Mouse (Mus musculus) MEL (cell line): ENCODE measurements at regions not wholly inside any gene's neighbourhood (a gene's known extent, or its start where the extent isn't known, plus 50 kb on each side); places are given as distances from the start of the nearest gene placed in this dataset.

ENCODE experiments used
- CTCF ChIP-seq, 3 experiments: IDR thresholded peaks in 2 of 3; conservative IDR thresholded peaks in 1 of 3; 2 replicates each; pipeline ENCODE4 v1.5.1; 2011 to 2012; ENCODE audit warnings: low read length in 3 of 3, low read depth in 2 of 3, mild to moderate bottlenecking in 2 of 3, improper control_type of control experiment in 1 of 3, inconsistent platforms in 1 of 3, mixed read lengths in 1 of 3, moderate library complexity in 1 of 3; ENCODE audit not compliant: control insufficient read depth in 1 of 3, insufficient read depth in 1 of 3, poor library complexity in 1 of 3, severe bottlenecking in 1 of 3
- EP300 ChIP-seq, 2 experiments: IDR thresholded peaks; 2 replicates each; pipeline ENCODE4 v1.6.1; 2011; ENCODE audit warnings: improper control_type of control experiment in 2 of 2, low read length in 2 of 2, low read depth in 1 of 2, mild to moderate bottlenecking in 1 of 2
- GABPA ChIP-seq: IDR thresholded peaks from 2 replicates; pipeline ENCODE4 v1.6.1; 2012; ENCODE audit warnings: low read depth, mild to moderate bottlenecking, inconsistent platforms, low read length, improper control_type of control experiment, moderate library complexity
- GATA1 ChIP-seq: IDR thresholded peaks from 2 replicates; pipeline ENCODE4 v1.6.1; 2011; ENCODE audit warnings: low read depth, low read length, improper control_type of control experiment
- JUND ChIP-seq: IDR thresholded peaks from 2 replicates; pipeline ENCODE4 v1.6.1; 2011; ENCODE audit warnings: low read depth, mild to moderate bottlenecking, improper control_type of control experiment, low read length
- MAX ChIP-seq: IDR thresholded peaks from 2 replicates; pipeline ENCODE4 v1.6.1; 2011; ENCODE audit warnings: low read length, improper control_type of control experiment
- MXI1 ChIP-seq: IDR thresholded peaks from 2 replicates; pipeline ENCODE4 v1.6.1; 2011; ENCODE audit warnings: mild to moderate bottlenecking, low read depth, low read length, improper control_type of control experiment
- POLR2A ChIP-seq, 2 experiments: IDR thresholded peaks; 2 replicates each; pipeline ENCODE4 v1.6.1; 2011 to 2012; ENCODE audit warnings: low read length in 2 of 2, mild to moderate bottlenecking in 2 of 2, control low read depth in 1 of 2, improper control_type of control experiment in 1 of 2, low read depth in 1 of 2, moderate library complexity in 1 of 2; ENCODE audit not compliant: control insufficient read depth in 1 of 2, insufficient read depth in 1 of 2, poor library complexity in 1 of 2
- POLR2AphosphoS2 ChIP-seq: IDR thresholded peaks from 2 replicates; pipeline ENCODE4 v1.6.1; 2011; ENCODE audit warnings: low read length, improper control_type of control experiment
- POLR2AphosphoS5 ChIP-seq: IDR thresholded peaks from 2 replicates; pipeline ENCODE4 v1.6.1; 2012; ENCODE audit warnings: low read depth, borderline replicate concordance, mild to moderate bottlenecking, inconsistent platforms, low read length, moderate library complexity, mixed read lengths
- RAD21 ChIP-seq: IDR thresholded peaks from 2 replicates; pipeline ENCODE4 v1.6.1; 2011; ENCODE audit warnings: mild to moderate bottlenecking, low read depth, low read length, improper control_type of control experiment
- TAL1 ChIP-seq: IDR thresholded peaks from 2 replicates; pipeline ENCODE4 v1.6.1; 2012; ENCODE audit warnings: mild to moderate bottlenecking, inconsistent platforms, low read length, moderate library complexity, mixed read lengths
- USF1 ChIP-seq: IDR thresholded peaks from 2 replicates; pipeline ENCODE4 v1.6.1; 2014; ENCODE audit warnings: low read depth, mild to moderate bottlenecking, inconsistent platforms, low read length, improper control_type of control experiment, moderate library complexity
- ZMIZ1 ChIP-seq: IDR thresholded peaks from 2 replicates; pipeline ENCODE4 v1.6.1; 2012; ENCODE audit warnings: low read depth, mild to moderate bottlenecking, inconsistent platforms, low read length, improper control_type of control experiment, moderate library complexity

GRCm38 (mm10) chr13:101464928-101465747 is 302.9 kb downstream of the Pik3r1 start:
- TF ChIP-seq TAL1 = no peak
- no peak for TF ChIP-seq CTCF (IDR thresholded peaks at IDR 0.05 in 2 of 3, conservative IDR thresholded peaks at IDR 0.05 in 1 of 3; ENCODE audit: control insufficient read depth in 1 of 3, insufficient read depth in 1 of 3, low read depth in 2 of 3, low read length in 3 of 3, poor library complexity in 1 of 3, severe bottlenecking in 1 of 3)
- no peak for TF ChIP-seq JUND
- no peak for TF ChIP-seq USF1
- TF ChIP-seq POLR2AphosphoS2 = no peak
- no peak for TF ChIP-seq POLR2AphosphoS5
- no peak for TF ChIP-seq GATA1
- TF ChIP-seq POLR2A (IDR thresholded peaks at IDR 0.05; ENCODE audit: control insufficient read depth in 1 of 2, insufficient read depth in 1 of 2, low read depth in 1 of 2, low read length in 2 of 2, poor library complexity in 1 of 2) = no peak
- TF ChIP-seq RAD21 = no peak
- no peak for TF ChIP-seq MAX
- no peak for TF ChIP-seq ZMIZ1
- no peak for TF ChIP-seq GABPA
- TF ChIP-seq MXI1 = no peak
- TF ChIP-seq EP300 (IDR thresholded peaks at IDR 0.05; ENCODE audit: low read depth in 1 of 2, low read length in 2 of 2) = no peak
